Mouse (Mus musculus): ENCODE results near the gene Mertk.

Gene Mertk

GRCm38 (mm10) chr2:128818956-128819643 lies 120.3 kb downstream of the Mertk start:
- no peak for DNase-seq (ENCODE audit: low read depth)

DNA sequence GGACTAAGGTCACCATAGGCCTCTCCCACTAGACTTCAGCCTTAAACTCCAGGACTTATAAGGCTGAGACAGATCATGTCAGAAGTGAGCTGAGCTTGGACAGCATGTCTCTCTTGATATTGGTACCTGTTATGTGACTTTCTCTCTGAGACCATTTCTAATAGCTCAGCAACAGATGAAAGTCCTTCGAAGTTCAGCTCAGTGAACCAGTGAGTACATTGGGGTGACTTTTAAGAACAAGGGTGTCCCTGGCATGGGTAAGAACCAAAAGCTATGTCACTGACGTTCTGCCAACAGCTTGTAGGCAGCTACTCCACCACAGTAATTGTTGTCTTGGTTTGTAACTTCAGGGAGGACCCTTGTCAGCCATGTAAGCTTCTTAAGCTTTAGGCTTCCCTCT lies 121.9 kb downstream of the Mertk start:
- no peak for DNase-seq (ENCODE audit: low read depth)

GRCm38 (mm10) chr2:128823893-128824292 lies 125.1 kb downstream of the Mertk start:
- DNase-seq (ENCODE audit: low read depth), result no peak

DNA sequence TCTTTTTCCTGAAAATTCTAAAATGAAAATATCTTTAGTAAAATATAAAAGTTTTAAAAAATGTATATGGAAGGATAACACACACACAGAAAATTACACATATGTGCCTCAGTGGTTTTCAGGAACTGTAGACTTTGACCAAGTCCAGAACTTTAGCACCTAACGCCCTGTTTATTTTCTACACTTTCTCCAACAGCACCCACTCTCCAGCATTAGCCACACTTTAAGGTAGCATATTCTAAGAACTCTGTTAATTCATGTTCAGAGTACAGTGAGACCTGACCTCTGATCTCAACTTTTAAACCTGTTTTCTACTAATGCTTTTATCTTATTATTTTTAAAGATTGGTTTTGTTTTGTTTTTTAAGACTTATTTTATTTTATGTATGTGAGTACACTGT lies 129.0 kb downstream of the Mertk start:
- no peak for DNase-seq (ENCODE audit: low read depth)

DNA sequence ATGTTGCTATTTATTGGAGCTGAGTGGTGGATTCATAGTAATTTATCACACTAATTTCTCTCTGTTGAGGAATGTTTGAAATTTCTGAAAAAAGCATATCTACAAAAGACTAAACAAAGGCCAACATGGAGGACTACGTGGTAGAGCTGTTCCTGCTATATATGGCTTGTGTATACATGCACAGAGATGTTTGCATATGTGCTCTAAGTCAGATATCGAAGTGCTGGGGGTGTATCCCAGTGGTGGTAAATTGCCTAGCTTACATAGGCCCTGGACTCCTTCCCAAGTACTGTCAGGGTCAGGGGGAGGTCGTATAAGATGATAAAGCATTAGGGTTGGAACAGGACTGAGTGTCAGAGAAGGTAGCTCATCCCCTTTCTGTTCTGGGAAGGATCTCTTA lies 133.9 kb downstream of the Mertk start:
- no peak for DNase-seq (ENCODE audit: low read depth)

- DNase-seq (ENCODE audit: low read depth), result no peak
These were observed 134.3 kb downstream of the Mertk start for GRCm38 (mm10) chr2:128833035-128833434.

GRCm38 (mm10) chr2:128833435-128833834 lies 134.7 kb downstream of the Mertk start:
- DNase-seq (ENCODE audit: low read depth), result no peak

DNA sequence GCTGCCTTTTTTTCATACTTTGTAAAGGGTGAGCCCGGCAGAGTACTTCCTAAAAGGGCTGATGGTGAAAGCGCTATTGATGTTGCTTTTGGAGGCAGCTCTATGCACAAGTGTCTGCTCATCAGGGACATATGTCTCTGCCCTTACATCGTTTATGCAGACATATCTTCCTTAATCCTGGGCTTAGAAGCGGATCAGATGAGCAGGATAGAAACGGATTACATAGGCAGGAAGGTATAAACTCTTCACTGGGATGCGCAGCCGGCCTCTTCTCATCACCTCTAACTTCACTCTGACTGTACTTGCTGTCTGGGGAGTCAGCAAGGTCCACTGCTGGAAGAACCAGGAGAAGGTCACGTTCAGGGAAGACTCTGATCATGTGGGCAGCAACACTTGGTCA lies 138.8 kb downstream of the Mertk start:
- no peak for DNase-seq (ENCODE audit: low read depth)

DNA sequence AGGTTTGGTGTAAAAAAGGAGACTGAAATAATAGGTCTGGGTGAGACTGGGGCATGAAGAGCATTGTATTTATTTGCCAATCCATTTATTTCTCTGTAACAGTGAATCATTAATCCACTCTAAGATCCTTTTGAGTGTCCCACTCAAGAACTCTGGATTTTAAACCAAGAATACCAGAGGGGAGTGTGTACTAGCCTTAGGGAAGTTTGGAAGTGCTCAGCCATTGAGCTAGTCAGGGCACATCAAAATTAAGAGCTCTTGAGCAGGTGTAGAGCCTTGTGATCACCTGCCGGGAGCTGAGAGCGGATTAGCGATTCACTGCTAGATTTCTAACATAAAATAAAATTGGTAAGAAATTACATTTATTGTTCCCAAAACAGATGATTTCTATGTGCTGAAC lies 139.9 kb downstream of the Mertk start:
- no peak for DNase-seq (ENCODE audit: low read depth)

DNA sequence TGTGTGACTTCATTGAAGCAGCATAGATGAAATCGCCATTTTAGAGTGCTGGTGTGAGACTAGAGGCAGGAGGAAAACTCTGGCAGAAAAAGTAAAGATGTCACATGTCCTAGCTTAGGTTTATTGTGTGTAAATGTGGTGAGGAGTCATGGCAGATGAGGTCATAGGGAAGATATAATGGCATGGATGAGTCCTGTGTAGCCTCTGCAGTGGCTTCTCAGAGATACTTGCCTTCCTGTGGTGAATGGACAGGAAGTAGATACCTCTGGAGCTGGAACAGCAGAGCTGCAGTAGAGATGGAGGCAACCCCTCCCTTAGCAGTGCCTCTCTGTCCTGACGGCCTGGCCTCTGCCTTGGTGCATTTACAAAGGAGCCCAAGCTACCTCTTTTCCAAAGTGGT lies 140.7 kb downstream of the Mertk start:
- no peak for DNase-seq (ENCODE audit: low read depth)

- no peak for DNase-seq (ENCODE audit: low read depth)
These were observed 143.7 kb downstream of the Mertk start for GRCm38 (mm10) chr2:128842437-128842836.

DNA sequence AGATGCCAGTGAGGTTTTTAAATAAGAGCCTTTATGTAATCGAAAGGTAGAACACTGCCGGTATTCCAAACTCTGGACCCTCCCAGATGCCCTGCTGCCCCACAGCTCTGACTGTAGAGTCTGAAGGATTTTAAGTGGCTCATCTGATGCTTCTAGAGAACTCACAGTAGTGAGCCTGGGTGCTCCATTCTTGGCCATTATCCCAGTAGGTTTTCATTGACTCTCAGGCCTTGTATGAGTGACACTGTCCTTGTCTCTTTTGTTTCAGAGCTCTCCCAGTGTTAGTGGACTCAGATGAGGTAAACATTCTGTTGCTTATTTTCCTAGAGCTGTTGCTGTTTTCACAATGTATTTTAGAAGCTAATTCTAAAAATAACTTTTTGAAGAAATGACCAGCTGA lies 151.3 kb downstream of the Mertk start:
- no peak for DNase-seq (ENCODE audit: low read depth)
